Mouse (Mus musculus) intestine, postnatal 0 days (tissue): ENCODE measurements around the gene Calb2. TPM values are rescaled to one million over a fixed set of nuclear protein-coding genes. Genes with fewer than 3 reads are reported as not detected.

Experiments
- ATAC-seq: fragments of 200-750 bp; cut with Nextera tagmentation; 2 replicates; pipeline ENCODE4 v1.8.0; 2017; ENCODE audit warnings: mild to moderate bottlenecking, moderate TSS enrichment, moderate library complexity
- H3K27ac ChIP-seq: fragments of 300-500 bp; sonication (generic); 2 replicates; pipeline ENCODE4 v1.5.1; 2014; ENCODE audit warnings: mild to moderate bottlenecking, low read depth, low read length, moderate library complexity
- H3K27me3 ChIP-seq: fragments of 300-500 bp; sonication (generic); replicated peaks from 2 replicates; pipeline ENCODE4 v1.6.1; 2014; ENCODE audit warnings: low read length, mixed read lengths; ENCODE audit not compliant: control insufficient read depth, insufficient read depth
- H3K36me3 ChIP-seq: fragments of 300-500 bp; sonication (generic); 2 replicates; pipeline ENCODE4 v1.6.1; 2014; ENCODE audit warnings: mild to moderate bottlenecking, moderate library complexity; ENCODE audit not compliant: control insufficient read depth, insufficient read depth
- H3K4me1 ChIP-seq: fragments of 300-500 bp; sonication (generic); replicated peaks from 2 replicates; pipeline ENCODE4 v1.6.1; 2014; ENCODE audit warnings: antibody characterized with exemption, low read length, mixed read lengths; ENCODE audit not compliant: control insufficient read depth, insufficient read depth
- H3K4me2 ChIP-seq: fragments of 300-500 bp; sonication (generic); replicated peaks from 2 replicates; pipeline ENCODE4 v1.6.1; 2014; ENCODE audit warnings: low read depth, mild to moderate bottlenecking, moderate library complexity
- H3K4me3 ChIP-seq: fragments of 300-500 bp; sonication (generic); 2 replicates; pipeline ENCODE4 v1.5.1; 2014; ENCODE audit warnings: low read depth, low read length
- H3K9ac ChIP-seq: fragments of 300-500 bp; sonication (generic); 2 replicates; pipeline ENCODE4 v1.6.1; 2014; ENCODE audit warnings: mild to moderate bottlenecking, low read depth, low read length
- H3K9me3 ChIP-seq: fragments of 300-500 bp; sonication (generic); 2 replicates; pipeline ENCODE4 v1.6.1; 2016; ENCODE audit warnings: mixed run types; ENCODE audit not compliant: control insufficient read depth
- CTCF ChIP-seq: sonication (generic); IDR thresholded peaks from 2 replicates; pipeline ENCODE4 v1.5.1; 2016; ENCODE audit warnings: low read depth, mild to moderate bottlenecking, control low read depth, antibody characterized with exemption, moderate library complexity
- WGBS: fragments of 180-500 bp; shearing (Covaris S2); extraction: QIAGEN DNeasy Blood & Tissue Kit; methylation state at CpG from one replicate; pipeline ENCODE4 v1.1.7; 2014; 5-methylcytosine and 5-hydroxymethylcytosine counted together
- polyA plus RNA-seq: library from polyadenylated mRNA; unstranded; fragments of >200 nt; fragmentation: Nextera tagmentation; extraction: Ambion mirVana; gene quantifications from 2 replicates; pipeline ENCODE4 v1.2.1, GENCODE M21; 2015

Gene Calb2
- polyA plus RNA-seq, 1 experiment from 2014 or later: 0.26 TPM

DNA sequence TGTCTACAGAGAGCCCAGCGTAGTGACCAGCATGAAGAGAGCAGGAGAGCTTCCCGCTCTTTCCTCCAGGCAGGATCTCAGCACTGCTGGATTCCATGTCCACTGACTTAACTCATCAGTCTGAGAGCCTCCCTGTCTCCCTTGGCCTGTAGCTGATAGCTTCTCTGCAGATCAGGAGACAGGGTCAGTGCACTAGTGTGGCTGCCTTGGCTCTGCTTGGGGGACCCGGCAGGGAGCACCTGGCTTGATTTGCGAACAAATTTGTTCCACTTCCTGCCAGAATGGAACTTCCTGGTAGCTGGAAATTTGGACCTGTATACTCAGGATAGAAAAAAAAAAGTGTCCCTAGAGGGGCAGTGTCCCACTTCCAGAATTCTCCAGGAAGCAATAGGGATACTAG, 6.8 kb upstream of the Calb2 start:
- no peaks in the 10 kb centered on the region for H3K9me3 ChIP-seq
- no peak overlapping the region for H3K27ac ChIP-seq
- ATAC-seq: no peak
- no peaks in the 10 kb centered on the region for H3K27me3 ChIP-seq
- no peak overlapping the region for H3K4me3 ChIP-seq
- H3K36me3 ChIP-seq: no peaks in the 10 kb centered on the region
- no peak overlapping the region for H3K9ac ChIP-seq
- no peak for TF ChIP-seq CTCF
- no peaks in the 10 kb centered on the region for H3K4me1 ChIP-seq
- WGBS: 80% methylated on average over 4 of the region's 4 CpGs
- H3K4me2 ChIP-seq: no peak overlapping the region

DNA sequence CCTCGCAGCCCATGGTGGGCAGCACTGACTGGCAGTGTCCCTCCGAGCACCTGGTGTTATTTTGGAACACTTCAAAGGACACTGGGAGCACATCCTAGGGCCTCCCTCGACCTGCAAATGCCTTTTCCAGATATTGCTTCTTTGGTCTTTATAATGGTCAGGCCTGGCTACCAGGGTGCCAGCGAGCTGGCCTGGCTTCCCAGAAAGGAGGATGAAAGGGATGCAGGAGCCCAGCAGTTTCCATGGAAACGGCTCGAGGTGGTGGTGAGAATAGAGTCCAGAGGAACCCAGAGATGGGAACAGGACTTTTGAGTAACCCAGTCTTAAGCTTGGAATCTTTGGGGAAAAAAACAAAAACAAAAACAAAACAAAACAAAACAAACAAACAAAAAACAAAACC, 4.2 kb upstream of the Calb2 start:
- Histone ChIP-seq H3K27me3 (peaks cover 18% of the 10 kb centered on the region), H3K4me2 (no peak overlapping the region), H3K4me1 (no peaks in the 10 kb centered on the region), H3K9ac (no peak overlapping the region), H3K27ac (no peak overlapping the region), H3K36me3 (no peaks in the 10 kb centered on the region), H3K9me3 (no peaks in the 10 kb centered on the region), H3K4me3 (no peak overlapping the region)
- no peak for ATAC-seq
- WGBS: 73% methylated on average over 6 of the region's 6 CpGs
- no peak for TF ChIP-seq CTCF

DNA sequence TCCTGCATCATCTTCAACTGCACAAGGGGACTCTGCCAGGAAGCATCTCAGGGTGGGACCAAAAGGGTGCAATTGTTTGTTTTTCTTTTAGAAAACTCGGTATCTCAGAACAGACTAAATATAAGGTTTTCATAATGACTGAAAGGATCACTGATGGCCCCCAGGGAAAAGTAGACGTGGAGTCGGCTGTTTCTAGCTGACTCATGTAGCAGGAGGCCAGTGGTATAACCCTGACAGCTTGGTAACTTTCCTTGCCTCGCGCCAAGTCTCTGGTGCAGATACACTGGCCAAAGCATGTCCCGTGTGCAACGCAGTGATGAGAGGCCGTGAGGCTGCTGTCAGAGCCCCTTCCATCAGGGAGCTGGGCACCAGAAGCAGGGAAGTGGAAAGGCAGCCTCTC, 1.7 kb downstream of the Calb2 start:
- H3K36me3 ChIP-seq: no peaks in the 10 kb centered on the region
- no peak overlapping the region for H3K27ac ChIP-seq
- H3K27me3 ChIP-seq: peaks cover 18% of the 10 kb centered on the region
- ATAC-seq: no peak
- 77% methylated on average over 8 of the region's 8 CpGs for WGBS
- no peak overlapping the region for H3K4me3 ChIP-seq
- no peaks in the 10 kb centered on the region for H3K4me1 ChIP-seq
- H3K4me2 ChIP-seq: no peak overlapping the region
- H3K9me3 ChIP-seq: no peaks in the 10 kb centered on the region
- H3K9ac ChIP-seq: no peak overlapping the region
- TF ChIP-seq CTCF: no peak

- TF ChIP-seq CTCF: no peak
- Histone ChIP-seq H3K27me3 (no peaks in the 10 kb centered on the region; the same call in 1 of the 2 replicates), H3K4me1 (no peaks in the 10 kb centered on the region), H3K36me3 (no peaks in the 10 kb centered on the region), H3K9ac (no peak overlapping the region), H3K4me3 (no peak overlapping the region), H3K4me2 (no peak overlapping the region), H3K27ac (no peak overlapping the region), H3K9me3 (no peaks in the 10 kb centered on the region)
- WGBS: 82% methylated on average over 6 of the region's 6 CpGs
- ATAC-seq: no peak
These were observed 6.0 kb downstream of the Calb2 start for GRCm38 (mm10) chr8:110162007-110162406.

- Histone ChIP-seq H3K36me3 (no peaks in the 10 kb centered on the region), H3K4me1 (no peaks in the 10 kb centered on the region), H3K27me3 (no peaks in the 10 kb centered on the region), H3K4me3 (no peak overlapping the region), H3K9ac (no peak overlapping the region), H3K4me2 (no peak overlapping the region), H3K27ac (no peak overlapping the region), H3K9me3 (no peaks in the 10 kb centered on the region)
- 68% methylated on average over 6 of the region's 6 CpGs for WGBS
- no peak for TF ChIP-seq CTCF
- no peak for ATAC-seq
These were observed 15.1 kb downstream of the Calb2 start for GRCm38 (mm10) chr8:110152951-110153350.

DNA sequence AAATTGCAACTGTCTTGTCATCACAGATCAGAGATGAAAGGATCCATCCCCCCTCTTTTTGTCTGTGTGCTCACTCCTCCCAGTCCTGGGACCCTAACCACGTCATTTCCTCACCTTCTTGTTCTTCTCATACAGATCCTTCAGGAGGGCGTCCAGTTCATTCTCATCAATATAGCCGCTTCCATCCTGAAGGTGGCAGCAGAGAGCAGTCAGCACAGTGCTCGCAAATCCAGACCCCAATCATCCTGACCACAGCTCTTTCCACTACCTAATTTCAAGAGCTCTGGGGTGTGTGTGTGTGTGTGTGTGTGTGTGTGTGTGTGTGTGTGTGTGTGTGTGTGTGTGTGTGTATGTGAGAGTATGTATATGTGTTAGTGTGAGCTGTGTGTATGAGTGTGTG, 22.5 kb downstream of the Calb2 start:
- Histone ChIP-seq H3K27ac (no peak overlapping the region), H3K4me1 (no peaks in the 10 kb centered on the region), H3K27me3 (no peaks in the 10 kb centered on the region), H3K4me2 (no peak overlapping the region), H3K36me3 (no peaks in the 10 kb centered on the region), H3K9me3 (no peaks in the 10 kb centered on the region), H3K9ac (no peak overlapping the region), H3K4me3 (no peak overlapping the region)
- under 1% methylated on average over 4 of the region's 4 CpGs for WGBS
- no peak for ATAC-seq
- peak; percentile 93 for TF ChIP-seq CTCF

DNA sequence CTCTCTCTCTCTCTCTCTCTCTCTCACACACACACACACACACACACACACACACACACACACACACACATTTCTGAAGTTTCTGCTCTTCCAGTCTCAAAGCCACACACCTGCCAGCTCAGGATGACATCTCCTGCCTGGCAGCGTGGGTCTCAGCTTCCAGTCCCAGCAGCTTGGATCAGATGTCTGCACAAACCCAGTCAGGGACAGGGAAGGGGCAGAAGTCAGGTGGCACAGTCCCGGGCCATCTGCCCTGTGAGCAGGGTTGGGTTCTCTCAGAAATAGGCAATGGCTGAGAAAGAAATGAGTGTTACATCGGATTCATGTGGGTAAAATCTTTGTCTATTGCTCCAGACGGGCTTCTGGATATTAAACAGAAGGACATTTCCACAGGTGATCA, 27.2 kb downstream of the Calb2 start:
- no peak overlapping the region for H3K4me2 ChIP-seq
- no peaks in the 10 kb centered on the region for H3K27me3 ChIP-seq
- H3K36me3 ChIP-seq: no peaks in the 10 kb centered on the region
- H3K9me3 ChIP-seq: no peaks in the 10 kb centered on the region
- TF ChIP-seq CTCF: no peak
- no peaks in the 10 kb centered on the region for H3K4me1 ChIP-seq
- H3K27ac ChIP-seq: no peak overlapping the region
- 69% methylated on average over 4 of the region's 4 CpGs for WGBS
- H3K4me3 ChIP-seq: no peak overlapping the region
- H3K9ac ChIP-seq: no peak overlapping the region
- no peak for ATAC-seq
